Mouse (Mus musculus) lung, postnatal 0 days (tissue): ENCODE results near the gene Egflam.

Experiments
- CTCF ChIP-seq: IDR thresholded peaks from 2 replicates; pipeline ENCODE4 v1.5.1; 2016; ENCODE audit warnings: antibody characterized with exemption, mild to moderate bottlenecking
- EP300 ChIP-seq: IDR thresholded peaks from 2 replicates; pipeline ENCODE4 v1.6.1; 2016; ENCODE audit warnings: antibody characterized with exemption, mild to moderate bottlenecking, control low read depth

DNA sequence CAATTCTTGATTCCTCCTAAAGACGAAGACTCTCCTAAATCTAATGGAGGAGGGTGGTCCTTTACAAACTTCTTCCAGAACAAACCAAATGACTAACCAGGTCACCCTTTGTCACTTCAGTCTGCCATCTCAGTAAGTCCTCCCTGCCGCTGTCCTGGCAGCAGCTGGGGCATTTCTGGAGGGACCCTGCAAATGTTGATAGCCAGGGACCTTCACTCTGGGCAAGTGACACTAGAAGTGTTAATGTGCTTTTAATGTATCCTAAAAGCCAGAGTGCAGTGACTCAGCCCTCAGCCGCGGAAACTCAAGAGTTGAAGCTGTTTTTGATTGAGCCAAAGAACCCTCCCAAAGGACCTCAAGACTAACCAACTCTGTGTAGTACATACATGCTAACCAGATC, 207.1 kb downstream of the Egflam start:
- TF ChIP-seq CTCF: no peak
- no peak for TF ChIP-seq EP300
